Mouse (Mus musculus): ENCODE data around the gene Mfsd10.

Gene Mfsd10

GRCm38 (mm10) chr5:34636481-34637287 is at the start of gene Mfsd10:
Gene Mfsd10 (minus strand): TSS chr5:34637212.
- peak; percentile 99 for DNase-seq

DNA sequence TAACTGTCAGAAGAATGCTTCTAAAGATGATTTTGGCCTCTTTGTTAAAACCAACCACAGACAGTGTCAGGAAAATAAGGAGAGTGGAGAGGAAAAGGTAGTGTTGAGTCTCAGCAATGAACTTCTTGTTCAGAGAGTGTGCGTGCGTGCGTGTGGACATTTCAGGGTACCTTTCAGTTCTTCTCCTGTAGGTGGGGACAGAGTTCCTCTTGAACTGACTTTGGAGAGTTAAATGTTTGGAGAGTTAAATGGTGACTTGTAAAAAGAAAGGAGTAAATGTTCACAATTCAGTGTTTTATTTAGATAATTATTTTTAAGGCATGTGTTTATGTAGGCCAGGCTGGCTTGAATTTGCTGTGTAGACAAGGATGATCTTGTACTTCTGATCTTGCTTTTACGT is 33.3 kb upstream of the Mfsd10 start:
- no peak for DNase-seq

DNA sequence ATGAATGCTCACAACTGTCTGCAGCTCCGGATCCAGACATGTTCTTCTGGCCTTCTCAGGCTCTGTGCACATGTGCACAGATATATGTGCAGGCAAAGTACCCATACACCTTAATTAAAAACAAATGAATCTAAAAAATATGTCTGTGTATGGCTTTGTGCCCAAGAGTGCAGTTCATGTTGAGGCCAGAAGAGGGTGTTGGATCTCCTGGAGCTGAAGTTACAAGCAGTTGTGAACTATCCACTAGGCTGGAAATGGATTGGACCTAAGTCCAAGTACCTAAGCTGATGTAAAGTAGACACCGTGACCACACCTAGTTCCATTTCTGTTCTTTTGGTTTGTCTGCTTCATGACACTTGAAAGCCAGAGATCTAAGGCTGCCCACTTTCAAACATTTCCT is 32.5 kb upstream of the Mfsd10 start:
- DNase-seq: peak; percentile 28

- peak; percentile 77 for DNase-seq
Measured at GRCm38 (mm10) chr5:34663231-34663630, 26.2 kb upstream of the Mfsd10 start.

GRCm38 (mm10) chr5:34661909-34662308 is 24.9 kb upstream of the Mfsd10 start:
- DNase-seq: peak; percentile 64

GRCm38 (mm10) chr5:34660591-34661130 is 23.6 kb upstream of the Mfsd10 start:
- no peak for DNase-seq

- DNase-seq: peak; percentile 100
Measured at GRCm38 (mm10) chr5:34659686-34660590, 22.9 kb upstream of the Mfsd10 start, which contains the start of the genes Nop14 and Grk4. Gene Nop14 (minus strand): TSS chr5:34660148. Gene Grk4 (plus strand): TSS chr5:34660379.

DNA sequence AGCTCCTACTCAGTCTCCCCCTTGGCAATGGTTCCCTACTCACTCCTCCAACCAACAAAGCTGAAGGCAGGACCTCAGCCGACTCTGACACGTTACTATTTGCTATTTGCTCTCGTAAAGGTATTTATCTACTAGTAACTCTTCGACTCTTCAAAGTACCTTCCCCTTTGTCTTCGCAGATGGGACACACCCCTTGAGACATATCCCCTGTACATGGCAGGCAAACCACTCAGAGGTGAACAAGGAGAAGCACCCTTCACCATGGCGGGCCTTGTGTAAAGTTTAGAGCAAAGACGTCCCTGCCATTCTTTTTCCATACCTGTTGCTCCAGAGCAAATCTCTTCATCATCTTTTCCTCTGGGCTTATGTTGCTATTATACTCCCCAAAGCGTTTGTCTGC is 20.5 kb upstream of the Mfsd10 start:
- DNase-seq: peak; percentile 71

DNA sequence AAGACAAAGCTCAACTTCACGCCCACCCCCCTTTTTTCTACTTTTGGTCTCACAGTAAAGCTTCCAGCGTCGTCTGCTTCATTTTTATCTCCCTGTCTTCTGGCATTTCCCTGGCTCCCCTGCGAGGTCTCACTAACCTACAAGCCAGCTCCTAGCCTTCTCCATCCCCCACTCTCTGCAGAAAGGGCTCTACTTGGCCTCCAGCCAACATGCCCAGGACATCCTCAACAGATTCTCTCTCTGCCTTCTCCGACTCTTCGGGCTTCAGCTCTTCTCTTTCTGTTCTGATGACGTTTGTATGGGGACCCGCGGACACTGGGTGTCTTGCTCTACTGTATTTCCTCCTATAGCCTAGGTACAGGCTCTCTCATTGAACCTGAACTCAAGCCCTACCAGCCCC is 17.9 kb upstream of the Mfsd10 start:
- DNase-seq: no peak

DNA sequence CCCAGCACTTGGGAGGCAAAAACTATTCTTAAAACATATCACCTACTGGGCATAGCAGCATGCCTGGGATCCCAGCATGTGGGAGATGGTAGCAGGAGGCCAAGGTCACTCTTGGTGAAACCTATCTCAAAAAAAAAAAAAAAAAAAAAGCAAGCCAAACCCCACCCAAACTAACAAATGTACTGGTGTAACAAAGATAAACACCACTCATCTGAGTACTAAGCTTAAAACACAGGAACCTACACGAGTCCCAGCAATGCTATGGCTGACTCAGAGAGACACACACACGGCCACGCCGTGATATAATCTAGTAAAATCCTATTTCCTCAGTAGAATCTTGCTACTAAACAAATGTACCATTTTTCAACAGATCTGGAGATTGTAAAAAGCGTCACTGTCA is 15.9 kb upstream of the Mfsd10 start:
- peak; percentile 15 for DNase-seq

GRCm38 (mm10) chr5:34647581-34647980 is 10.6 kb upstream of the Mfsd10 start:
- DNase-seq: no peak

DNA sequence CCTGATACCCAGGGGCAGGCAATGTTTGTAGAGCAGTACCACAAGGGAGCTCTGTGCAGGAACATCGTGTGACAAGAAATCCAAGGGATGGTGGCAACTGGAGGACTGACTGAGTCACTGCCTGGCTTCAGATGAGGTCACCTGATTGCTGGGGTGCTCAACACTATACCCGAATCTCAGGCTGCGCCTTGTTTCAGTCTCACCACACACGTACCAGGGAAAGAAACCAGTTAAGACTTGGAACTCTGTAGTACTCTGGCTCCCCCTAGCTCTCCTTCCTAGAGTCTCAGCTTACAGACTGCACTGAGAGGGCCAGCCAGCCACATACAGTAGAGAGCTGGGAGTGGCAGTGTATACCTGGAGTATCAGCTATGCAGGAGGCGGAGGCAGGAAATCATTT is 5.9 kb upstream of the Mfsd10 start:
- peak; percentile 97 for DNase-seq

GRCm38 (mm10) chr5:34641991-34642390 is 5.0 kb upstream of the Mfsd10 start:
- no peak for DNase-seq

- peak; percentile 90 for DNase-seq
Measured at GRCm38 (mm10) chr5:34637591-34638156, 662 bp upstream of the Mfsd10 start.

GRCm38 (mm10) chr5:34635665-34636192 is 1.3 kb downstream of the Mfsd10 start:
- peak; percentile 94 for DNase-seq

DNA sequence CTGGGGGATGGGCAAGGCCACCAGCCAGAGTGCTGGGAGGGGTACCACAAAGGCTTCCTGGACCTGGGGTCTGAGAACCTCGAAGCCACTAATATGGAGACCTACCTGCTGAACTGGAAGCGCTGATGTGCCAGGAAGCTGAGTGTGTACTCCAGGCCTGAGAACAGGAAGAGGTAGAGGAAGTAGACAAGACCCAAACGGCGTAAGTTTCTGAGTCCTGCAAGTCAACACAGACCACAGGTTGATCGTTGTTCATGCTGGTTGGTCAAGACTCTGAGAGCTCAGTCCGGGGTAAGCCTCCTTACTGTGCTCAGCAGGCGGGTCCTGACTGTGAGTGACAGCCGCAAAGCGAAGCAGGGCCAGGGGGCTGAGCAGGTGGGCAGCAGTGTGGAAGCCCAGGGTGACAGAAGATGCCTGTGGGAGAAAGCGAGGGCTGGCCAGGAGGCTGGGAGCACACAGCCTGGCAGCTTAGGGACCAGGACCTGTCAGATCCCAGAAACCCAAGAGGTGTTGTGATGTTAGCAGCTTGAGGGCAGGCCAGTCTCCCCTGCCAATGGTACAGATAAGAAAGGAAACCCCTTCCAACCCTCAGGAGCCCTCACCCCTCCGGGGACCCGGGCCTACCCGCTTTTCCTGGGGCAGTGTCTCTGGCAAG is 2.1 kb downstream of the Mfsd10 start:
- DNase-seq: peak; percentile 92

- DNase-seq: peak; percentile 94
Measured at GRCm38 (mm10) chr5:34633641-34634040, 3.4 kb downstream of the Mfsd10 start.

DNA sequence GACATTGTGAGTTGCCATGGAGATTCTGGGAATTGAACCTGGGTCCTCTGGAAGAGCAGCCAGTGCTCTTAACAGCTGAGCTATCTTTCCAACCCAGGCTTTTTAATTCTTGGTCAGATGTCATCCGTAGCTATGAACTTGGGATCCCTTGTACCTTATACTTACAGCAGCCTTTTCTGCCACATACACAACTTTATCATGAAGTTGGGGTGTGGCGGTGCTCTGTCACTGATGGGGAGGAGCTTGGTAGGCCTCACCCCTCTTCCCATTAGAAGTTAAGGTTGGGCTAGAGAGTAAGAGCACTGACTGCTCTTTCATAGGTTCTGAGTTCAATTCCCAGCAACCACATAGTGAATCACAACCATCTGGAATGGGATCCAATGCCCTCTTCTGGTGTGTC is 4.0 kb downstream of the Mfsd10 start:
- no peak for DNase-seq

GRCm38 (mm10) chr5:34609966-34610365 is 27.0 kb downstream of the Mfsd10 start:
- no peak for DNase-seq

- peak; percentile 65 for DNase-seq
Measured at GRCm38 (mm10) chr5:34608226-34608625, 28.8 kb downstream of the Mfsd10 start.

- peak; percentile 41 for DNase-seq
Measured at GRCm38 (mm10) chr5:34607100-34607880, 29.7 kb downstream of the Mfsd10 start.
